ENCODE assay signal across 8 mouse cellular contexts in genomic region chr2:150749283-150749682, GRCm38 (mm10). TPM values are rescaled to one million over a fixed set of nuclear protein-coding genes. Genes with fewer than 3 reads are reported as not detected.
A peak's percentile ranks its signal among the peaks of the same experiment; 100 is the strongest.
DNase-seq lines count a peak whose midpoint lies in the region; ATAC-seq lines count a peak whose summit lies in the region.

No protein-coding gene starts in this region.

- H3K36me3 ChIP-seq in embryonic facial prominence, embryonic 13.5 days, result peaks cover 18% of the 10 kb centered on the region
- H3K36me3 ChIP-seq in lung, embryonic 16.5 days (ENCODE audit: control insufficient read depth, insufficient read depth, low read length), result peaks cover 2% of the 10 kb centered on the region; the same call in 1 of the 2 replicates
- H3K36me3 ChIP-seq in stomach, embryonic 16.5 days (ENCODE audit: control insufficient read depth, insufficient read depth, low read length), result no peaks in the 10 kb centered on the region

- DNase-seq in adrenal gland, adult 8-10 months, result peak; percentile 24
- DNase-seq in adrenal gland, adult 2 months, result no peak
- peak; percentile 63 for DNase-seq in 3T3-L1 (ENCODE audit: low read depth, low spot score)
- DNase-seq in spleen, postnatal 36 days (ENCODE audit: low spot score in 2 of 2), result no peak

- peaks cover 10% of the 10 kb centered on the region for H3K4me1 ChIP-seq in embryonic facial prominence, embryonic 13.5 days
- H3K4me1 ChIP-seq in lung, embryonic 16.5 days (replicated peaks; ENCODE audit: control insufficient read depth, insufficient read depth, low read length), result peaks cover 14% of the 10 kb centered on the region
- peaks cover 10% of the 10 kb centered on the region; the same call in 1 of the 2 replicates for H3K4me1 ChIP-seq in stomach, embryonic 16.5 days (ENCODE audit: control insufficient read depth, insufficient read depth, low read length)

- peak overlapping the region; percentile 78 for H3K4me3 ChIP-seq in embryonic facial prominence, embryonic 13.5 days
- peak overlapping the region; percentile 81 for H3K4me3 ChIP-seq in lung, embryonic 16.5 days (ENCODE audit: low read length)
- H3K4me3 ChIP-seq in stomach, embryonic 16.5 days (replicated peaks; ENCODE audit: low read length), result peak overlapping the region; percentile 54

- no peaks in the 10 kb centered on the region for H3K9me3 ChIP-seq in embryonic facial prominence, embryonic 13.5 days
- H3K9me3 ChIP-seq in lung, embryonic 16.5 days (ENCODE audit: control insufficient read depth, low read length), result no peaks in the 10 kb centered on the region
- H3K9me3 ChIP-seq in stomach, embryonic 16.5 days (replicated peaks; ENCODE audit: control insufficient read depth, low read length), result no peaks in the 10 kb centered on the region

- H3K27me3 ChIP-seq in embryonic facial prominence, embryonic 13.5 days, result peaks cover 11% of the 10 kb centered on the region; the same call in 1 of the 2 replicates
- no peaks in the 10 kb centered on the region for H3K27me3 ChIP-seq in lung, embryonic 16.5 days (ENCODE audit: control insufficient read depth, insufficient read depth, low read depth, low read length)
- H3K27me3 ChIP-seq in stomach, embryonic 16.5 days (ENCODE audit: control insufficient read depth, insufficient read depth, low read length), result 0 out of 2 replicates have a peak, but pooled peaks cover 3% of the 10 kb centered on the region

- WGBS in embryonic facial prominence, embryonic 13.5 days, result 0% methylated on average over 22 of the region's 24 CpGs
- 1% methylated on average over 24 of the region's 24 CpGs for WGBS in lung, embryonic 16.5 days
- under 1% methylated on average over 24 of the region's 24 CpGs for WGBS in stomach, embryonic 16.5 days

- peak overlapping the region; percentile 93 for H3K4me2 ChIP-seq in embryonic facial prominence, embryonic 13.5 days
- H3K4me2 ChIP-seq in lung, embryonic 16.5 days (ENCODE audit: low read depth, low read length), result peak overlapping the region; percentile 98
- H3K4me2 ChIP-seq in stomach, embryonic 16.5 days (ENCODE audit: low read depth, low read length), result peak overlapping the region; percentile 88

- ATAC-seq in embryonic facial prominence, embryonic 13.5 days (ENCODE audit: insufficient number of reproducible peaks, insufficient read depth, low FRiP score, low TSS enrichment, low read depth), result peak; percentile 65
- ATAC-seq in inflammation-experienced regulatory T-cells, adult 6 months, result peak; percentile 8
- ATAC-seq in lung, embryonic 16.5 days (ENCODE audit: low read depth), result peak; percentile 80
- ATAC-seq in stomach, embryonic 16.5 days (ENCODE audit: insufficient read depth, low FRiP score), result peak; percentile 75

- H3K9ac ChIP-seq in embryonic facial prominence, embryonic 13.5 days, result peak overlapping the region; percentile 86
- peak overlapping the region; percentile 89 for H3K9ac ChIP-seq in lung, embryonic 16.5 days (ENCODE audit: low read length)
- H3K9ac ChIP-seq in stomach, embryonic 16.5 days (ENCODE audit: low read length), result peak overlapping the region; percentile 80

- peak overlapping the region; percentile 76 for H3K27ac ChIP-seq in embryonic facial prominence, embryonic 13.5 days
- H3K27ac ChIP-seq in lung, embryonic 16.5 days (ENCODE audit: low read length), result peak overlapping the region; percentile 91
- peak overlapping the region; percentile 83 for H3K27ac ChIP-seq in stomach, embryonic 16.5 days (ENCODE audit: low read length)

RNA-seq across cellular contexts. Expression of gene Entpd6, which starts 0.4 kb away (rescaled TPM):
- 1 to 10 TPM; 6.4 to 9.8 (median 8.7) TPM for total RNA-seq in adrenal gland, adult 8-10 months (2022)
- 10 to 100 TPM in 1 of 2 experiments, 1 to 10 TPM in 1; 9.9 to 11.5 TPM for total RNA-seq in adrenal gland, adult 2 months (2021)
- 13.3 and 21.0 TPM in 2 replicates for polyA plus RNA-seq in adrenal gland, adult 2 months (2012; rRNA removed)
- 29.2 and 29.5 TPM in 2 replicates for polyA plus RNA-seq in embryonic facial prominence, embryonic 13.5 days (2015; fragmentation: Nextera tagmentation; extraction: Ambion mirVana)
- polyA plus RNA-seq in inflammation-experienced regulatory T-cells, adult 6 months (2017; shearing (Covaris generic)), result 10 to 100 TPM; 20.2 to 37.4 (median 35.8) TPM
- 29.8 and 29.9 TPM in 2 replicates for polyA plus RNA-seq in lung, embryonic 16.5 days (2015; fragmentation: Nextera tagmentation; extraction: Ambion mirVana)
- 29.7 and 33.0 TPM in 2 replicates for polyA plus RNA-seq in stomach, embryonic 16.5 days (2015; fragmentation: Nextera tagmentation; extraction: Ambion mirVana)

RNA-seq across cellular contexts. Expression of gene Pygb, which starts 37.3 kb away (rescaled TPM):
- 10 to 100 TPM; 42.0 to 71.6 (median 58.0) TPM for total RNA-seq in adrenal gland, adult 8-10 months (2022)
- 10 to 100 TPM; 41.1 to 55.2 TPM for total RNA-seq in adrenal gland, adult 2 months (2021)
- 28.5 and 37.3 TPM in 2 replicates for polyA plus RNA-seq in adrenal gland, adult 2 months (2012; rRNA removed)
- polyA plus RNA-seq in embryonic facial prominence, embryonic 13.5 days (2015; fragmentation: Nextera tagmentation; extraction: Ambion mirVana), result 89.4 and 100 TPM in 2 replicates
- polyA plus RNA-seq in inflammation-experienced regulatory T-cells, adult 6 months (2017; shearing (Covaris generic)), result 10 to 100 TPM; 45.0 to 48.4 (median 46.1) TPM
- polyA plus RNA-seq in lung, embryonic 16.5 days (2015; fragmentation: Nextera tagmentation; extraction: Ambion mirVana), result 92.4 and 94.3 TPM in 2 replicates
- polyA plus RNA-seq in stomach, embryonic 16.5 days (2015; fragmentation: Nextera tagmentation; extraction: Ambion mirVana), result 122 and 142 TPM in 2 replicates

Comparison
In these comparisons a context has a peak if more than half of its experiments do, and no peak if none do; other contexts are left out.
1. DNase-seq: peak in adrenal gland, adult 8-10 months (single experiment) and 3T3-L1 (single experiment); none in adrenal gland, adult 2 months (single experiment) and spleen, postnatal 36 days (0 of 2).
2. ATAC-seq: peak in every context shown above with its lines; median percentile 80 in lung, embryonic 16.5 days; 75 in stomach, embryonic 16.5 days; 65 in embryonic facial prominence, embryonic 13.5 days; 8 in inflammation-experienced regulatory T-cells, adult 6 months.
3. Peak in every context shown above with its lines, with median percentiles within 50 percentile points of each other: H3K27ac ChIP-seq, H3K4me2 ChIP-seq, H3K4me3 ChIP-seq and H3K9ac ChIP-seq.